Mouse (Mus musculus): ENCODE measurements around the gene Obox2.
"Not testable (repeated sequence)": the region's sequence is repeated elsewhere in the genome, so short reads cannot be mapped to it uniquely, and the experiment has no call there.

Gene Obox2

DNA sequence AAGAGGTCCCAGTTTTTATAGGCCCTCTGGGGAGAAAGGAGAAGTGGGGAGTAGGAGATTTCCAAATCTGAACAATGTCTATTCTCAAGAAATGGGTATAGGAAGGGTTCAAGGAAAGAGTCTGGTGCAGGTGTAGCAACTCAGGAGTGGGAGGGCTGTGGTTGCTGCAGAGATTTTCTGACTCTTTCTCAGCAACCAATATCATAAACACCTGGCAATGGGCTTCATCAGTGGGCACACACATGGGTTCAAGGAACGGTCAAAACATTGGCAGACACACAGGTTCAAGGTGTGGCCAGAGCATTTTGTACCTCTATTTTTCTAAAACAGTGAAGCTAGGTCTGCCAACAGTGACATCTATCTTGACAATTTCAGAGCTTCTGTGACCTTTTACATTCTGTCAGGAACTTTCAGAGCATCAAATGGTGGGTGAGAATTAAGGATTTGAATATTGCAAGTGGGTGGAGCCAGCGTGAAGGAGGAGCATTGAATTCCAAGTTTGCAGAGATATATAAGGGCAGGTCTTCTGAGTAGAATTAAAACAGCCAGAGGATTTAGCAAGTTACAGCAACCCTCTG, at the start of gene Obox2, which contains the start of gene Obox1:
Gene Obox2 (plus strand): TSS at position 301 of the 578 bp plus-strand sequence.
Gene Obox1 (plus strand): TSS at position 528 of the 578 bp plus-strand sequence.
- in situ Hi-C loops (cut with MboI, MseI) = not testable (repeated sequence)

DNA sequence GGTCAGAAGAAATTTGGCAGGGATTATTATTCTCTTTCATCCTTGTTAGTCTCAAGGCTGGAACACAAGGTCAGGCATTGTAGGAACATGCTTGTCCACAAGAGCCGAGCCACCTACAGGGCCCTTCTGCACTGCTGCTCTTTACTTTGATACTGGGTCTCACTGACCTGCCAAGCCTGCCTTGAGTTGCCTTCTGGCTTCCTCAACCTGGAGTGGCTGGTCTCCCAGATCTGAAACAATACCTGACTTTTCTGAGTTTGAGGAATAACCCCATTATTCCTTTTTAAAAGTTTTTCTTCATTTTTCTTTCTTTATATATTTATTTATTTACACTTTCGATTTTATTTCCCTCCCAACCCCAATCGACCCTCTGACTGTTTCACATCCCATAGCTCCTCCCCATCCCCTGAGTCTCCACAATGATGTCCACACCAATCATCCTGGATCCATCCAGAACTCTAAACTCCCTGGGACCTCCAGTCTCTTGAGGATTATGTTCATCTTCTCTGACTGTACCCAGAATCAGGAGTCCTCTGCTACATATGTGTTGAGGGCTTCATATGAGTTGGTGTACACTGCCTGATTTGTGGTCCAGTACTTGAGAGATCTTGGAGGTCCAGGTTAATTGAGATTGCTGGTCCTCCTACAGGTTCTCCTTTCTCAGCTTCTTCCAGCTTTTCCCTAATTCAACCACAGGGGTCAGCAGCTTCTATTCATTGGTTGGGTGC, 10.8 kb downstream of the Obox2 start:
- in situ Hi-C loops (cut with MboI, MseI) = not testable (repeated sequence)

- in situ Hi-C loops (cut with MboI, MseI) = not testable (repeated sequence)
Measured at GRCm38 (mm10) chr7:15406816-15407215, 18.3 kb downstream of the Obox2 start.

GRCm38 (mm10) chr7:15418046-15418445, 29.5 kb downstream of the Obox2 start:
- in situ Hi-C loops (cut with MboI, MseI) = loop anchor here (5.0 kb wide), 1 partner anchor 159 kb away; no protein-coding TSS in a partner anchor

DNA sequence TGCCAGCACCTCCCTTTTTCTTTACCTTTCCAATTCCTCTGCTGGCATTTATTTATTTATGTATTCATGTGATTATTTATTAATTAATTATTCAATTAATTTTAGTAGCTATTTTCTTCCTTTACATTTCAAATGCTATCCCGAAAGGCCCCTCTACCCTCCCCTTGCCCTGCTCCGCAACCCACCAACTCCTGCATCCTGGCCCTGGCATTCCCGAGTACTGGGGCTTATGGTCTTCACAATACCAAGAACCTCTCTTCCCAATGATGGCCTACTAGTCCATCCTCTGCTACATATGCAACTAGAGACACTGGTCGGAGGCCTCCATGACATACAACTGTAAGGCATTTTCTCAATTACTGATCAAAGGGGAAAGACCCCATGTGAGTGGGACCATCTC, 37.0 kb downstream of the Obox2 start:
- in situ Hi-C loops (cut with MboI, MseI) = loop anchor here (10.0 kb wide), 2 partner anchors 231 to 271 kb away; no protein-coding TSS in a partner anchor
